Comparison of ENCODE assay signal across 17 mouse cellular contexts in genomic region chr8:57478406-57478805, GRCm38 (mm10). TPM values are rescaled to one million over a fixed set of nuclear protein-coding genes. Genes with fewer than 3 reads are reported as not detected.
"Had no signal": no experiment of that assay in that cellular context is flagged by ENCODE, and none has a peak within 500 bp of the region (broad histone marks: within the 10 kb centered on the region; RNA-seq: fewer than 3 reads in every experiment).

No protein-coding gene starts in this region.

- DNase-seq: kidney, postnatal 14 days; lung, embryonic 14.5 days; lung, postnatal 10 days; right cerebral cortex, adult 18-20 months; right cerebral cortex, postnatal 25 days; thymus, postnatal 36 days had no signal

- H3K9ac ChIP-seq: kidney, embryonic 15.5 days; lung, embryonic 14.5 days; midbrain, embryonic 13.5 days; neural tube, embryonic 15.5 days had no signal

- H3K9me3 ChIP-seq: kidney, embryonic 15.5 days; limb, embryonic 10.5 days; megakaryocyte, embryonic 14.5 days; midbrain, embryonic 13.5 days; neural tube, embryonic 15.5 days had no signal

- H3K27ac ChIP-seq: kidney, embryonic 15.5 days; left cerebral cortex, adult 2 months; limb, embryonic 10.5 days; macrophage; midbrain, embryonic 13.5 days; neural tube, embryonic 15.5 days had no signal

- H3K4me2 ChIP-seq: kidney, embryonic 15.5 days; liver, embryonic 11.5 days; lung, embryonic 14.5 days; midbrain, embryonic 13.5 days; neural tube, embryonic 15.5 days had no signal

- ATAC-seq: midbrain, embryonic 13.5 days had no signal

- H3K4me1 ChIP-seq: kidney, embryonic 15.5 days; limb, embryonic 10.5 days; midbrain, embryonic 13.5 days; neural tube, embryonic 15.5 days had no signal

- H3K27me3 ChIP-seq: kidney, embryonic 15.5 days; megakaryocyte, embryonic 14.5 days; midbrain, embryonic 13.5 days; neural tube, embryonic 15.5 days had no signal

- H3K4me3 ChIP-seq: kidney, embryonic 15.5 days; left cerebral cortex, adult 2 months; limb, embryonic 10.5 days; megakaryocyte, embryonic 14.5 days; midbrain, embryonic 13.5 days; myocyte; neural tube, embryonic 15.5 days had no signal

RNA-seq across cellular contexts. Expression of gene Scrg1, which starts 22.7 kb away (rescaled TPM):
- polyA plus RNA-seq: limb, embryonic 10.5 days; liver, embryonic 11.5 days; macrophage; myocyte; small intestine, adult 2 months; thymus, postnatal 0 days had no signal
